Mouse (Mus musculus): ENCODE results near the gene Megf11.
"Not testable (repeated sequence)": the region's sequence is repeated elsewhere in the genome, so short reads cannot be mapped to it uniquely, and the experiment has no call there.

Megf11 gene

GRCm38 (mm10) chr9:64703420-64703965 lies 318.1 kb downstream of the Megf11 start:
- DNase-seq: no peak

GRCm38 (mm10) chr9:64704073-64704840 lies 318.8 kb downstream of the Megf11 start:
- DNase-seq: no peak

- DNase-seq: not testable (repeated sequence)
Measured at GRCm38 (mm10) chr9:64710291-64710690, 324.9 kb downstream of the Megf11 start.

- DNase-seq: no peak
Measured at GRCm38 (mm10) chr9:64719526-64720163, 334.2 kb downstream of the Megf11 start.

DNA sequence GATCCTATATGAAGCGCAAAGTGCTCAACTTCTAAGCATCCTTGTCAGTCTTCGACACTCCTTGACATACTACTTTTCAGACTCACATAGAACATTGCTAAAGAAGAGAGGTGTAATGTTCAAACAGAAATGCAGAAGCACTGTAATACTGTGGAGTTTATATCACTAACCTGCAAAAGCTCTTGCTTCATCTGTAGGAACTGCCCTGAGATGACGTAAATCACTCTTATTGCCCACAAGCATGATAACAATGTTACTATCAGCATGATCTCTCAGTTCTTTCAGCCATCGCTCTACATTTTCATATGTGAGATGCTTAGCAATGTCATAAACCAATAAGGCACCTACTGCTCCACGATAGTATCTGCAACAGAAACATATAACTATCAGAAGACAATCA lies 341.0 kb downstream of the Megf11 start:
- DNase-seq: no peak

- DNase-seq: no peak
Measured at GRCm38 (mm10) chr9:64731029-64731560, 345.7 kb downstream of the Megf11 start.

DNA sequence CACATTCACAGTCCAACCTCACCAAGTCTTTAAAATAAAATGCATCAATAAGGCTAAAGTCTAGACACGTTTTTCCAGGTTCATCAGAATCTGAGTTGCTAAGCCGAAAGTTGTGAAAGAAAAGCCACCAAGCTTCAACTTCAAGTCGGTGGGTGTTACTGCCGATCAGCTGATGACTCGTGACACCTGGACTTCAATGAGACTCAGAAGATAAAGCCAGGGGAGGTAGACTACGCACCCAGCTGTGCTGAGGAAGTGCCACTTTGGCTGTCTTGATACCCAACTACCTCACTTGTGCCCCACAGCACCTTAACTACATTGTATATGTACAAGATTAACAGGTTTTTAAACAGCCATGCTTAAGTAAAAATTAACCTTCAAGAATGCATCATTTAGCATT lies 348.7 kb downstream of the Megf11 start:
- DNase-seq: no peak

- DNase-seq: not testable (repeated sequence)
Measured at GRCm38 (mm10) chr9:64734992-64735391, 349.6 kb downstream of the Megf11 start.

GRCm38 (mm10) chr9:64736076-64736638 lies 350.7 kb downstream of the Megf11 start:
- DNase-seq: peak; percentile 2

DNA sequence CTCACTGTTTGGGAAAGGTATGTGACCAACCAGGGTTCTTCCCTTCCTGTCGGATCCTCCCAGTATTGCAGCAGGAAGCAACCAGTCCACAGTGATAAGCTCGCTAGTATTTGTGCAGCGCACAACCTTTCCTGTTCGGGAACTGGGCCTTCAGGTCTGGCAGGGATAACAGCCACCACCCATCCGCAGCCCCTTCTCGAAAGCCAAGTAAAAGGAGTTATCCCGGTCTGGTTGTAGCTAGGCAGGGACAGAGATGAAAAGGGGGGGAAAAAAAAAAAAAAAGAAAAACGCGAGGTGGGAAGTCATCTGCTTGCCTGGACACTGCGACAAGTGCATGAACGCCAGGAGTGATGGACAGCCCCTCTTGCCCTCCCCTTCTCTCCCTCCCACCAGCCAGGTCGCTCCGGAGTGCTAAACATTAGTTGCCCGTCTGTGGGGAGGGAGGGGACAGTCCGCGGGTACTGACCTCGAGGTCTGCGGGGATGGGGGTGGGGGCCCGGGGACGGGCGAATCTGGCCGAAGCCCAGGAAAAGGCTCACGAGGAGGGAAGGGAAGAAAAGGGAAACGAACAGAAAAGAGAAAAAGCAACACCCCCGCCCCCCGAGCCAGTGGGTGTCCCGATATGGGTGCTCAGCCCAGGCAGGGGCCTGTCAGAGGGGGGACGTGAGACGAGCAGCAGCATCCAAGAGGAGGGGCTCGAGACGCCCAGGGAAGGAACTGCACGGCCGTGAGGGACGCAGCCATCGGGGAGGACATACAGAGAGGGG lies 351.4 kb downstream of the Megf11 start:
- DNase-seq: peak; percentile 77

GRCm38 (mm10) chr9:64737406-64738201 lies 352.2 kb downstream of the Megf11 start, which contains the start of gene Rab11a:
TSS of gene Rab11a (minus strand) at chr9:64737758.
- peak; percentile 95 for DNase-seq

GRCm38 (mm10) chr9:64739001-64739400 lies 353.6 kb downstream of the Megf11 start:
- DNase-seq: no peak

DNA sequence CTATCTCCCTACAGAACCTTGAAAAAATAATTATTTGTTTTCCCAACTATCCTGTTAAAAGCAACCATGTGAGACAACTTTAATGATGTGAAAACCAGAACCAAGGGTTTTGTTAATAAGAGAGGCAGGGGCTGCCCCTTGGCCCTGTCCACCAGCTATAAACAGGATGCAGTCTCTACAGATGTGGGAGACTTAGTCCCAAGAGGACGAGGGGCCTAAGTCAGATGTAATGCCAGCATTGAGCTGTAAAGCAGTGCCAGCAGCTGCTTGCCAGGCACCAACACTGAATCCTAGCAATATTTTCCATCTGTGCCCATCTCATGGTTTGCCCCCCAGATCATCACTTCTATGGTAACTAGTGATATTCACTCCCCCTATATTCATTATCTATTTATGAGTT lies 357.0 kb downstream of the Megf11 start:
- no peak for DNase-seq

DNA sequence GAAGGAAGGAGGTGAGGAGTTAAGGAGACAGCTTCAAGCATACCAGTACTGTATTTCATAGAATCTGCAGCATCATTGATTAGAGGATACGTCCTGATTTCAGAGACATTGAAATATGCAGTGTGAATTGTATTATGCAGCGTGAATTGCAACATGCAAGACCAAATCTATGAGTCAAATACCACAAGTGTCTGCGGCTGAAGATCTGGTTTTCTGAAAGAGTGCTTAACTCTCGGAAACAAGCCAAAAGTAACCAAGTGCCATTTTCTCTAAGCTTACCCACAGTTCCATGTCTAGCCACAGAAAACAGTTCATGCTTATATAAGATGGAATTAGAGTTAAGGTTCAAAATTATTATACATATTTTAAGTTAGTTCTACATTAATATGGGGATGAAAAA lies 362.3 kb downstream of the Megf11 start:
- no peak for DNase-seq

- DNase-seq: no peak
Measured at GRCm38 (mm10) chr9:64749314-64749713, 363.9 kb downstream of the Megf11 start.

GRCm38 (mm10) chr9:64752575-64752974 lies 367.1 kb downstream of the Megf11 start:
- DNase-seq: no peak

DNA sequence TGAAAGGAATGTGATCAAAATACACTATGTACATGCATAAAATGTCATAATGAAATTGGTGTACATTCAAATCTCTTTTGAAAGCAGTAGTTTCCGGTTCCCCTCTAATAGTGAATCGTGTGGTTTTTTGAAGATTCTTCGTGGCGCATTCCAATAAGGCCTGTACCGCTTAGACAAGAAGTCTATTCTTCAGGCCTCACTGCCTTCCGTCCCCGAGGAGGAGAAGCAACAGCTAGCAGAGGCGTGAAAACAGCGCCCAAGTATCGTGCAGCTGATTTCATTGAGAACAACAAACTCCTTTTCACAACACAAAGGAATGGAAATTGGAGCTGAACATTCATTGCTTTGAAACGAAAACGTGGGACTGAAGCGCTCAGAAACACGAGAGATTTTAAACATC lies 372.6 kb downstream of the Megf11 start:
- no peak for DNase-seq
